Mouse (Mus musculus): ENCODE data around the gene Hira.

GRCm38 (mm10) chr16:18828630-18829029, 48.2 kb upstream of the Hira start:
- TF ChIP-seq CTCF (IDR thresholded peaks at IDR 0.05; ENCODE audit: low read depth) (no peak), EP300 (IDR thresholded peaks at IDR 0.05; ENCODE audit: low read depth) (no peak)

Measured in heart, postnatal 0 days (tissue).